Mouse (Mus musculus) regulatory T cell (primary cell): ENCODE data around the gene 0610010F05Rik.
"Not testable (repeated sequence)": the region's sequence is repeated elsewhere in the genome, so short reads cannot be mapped to it uniquely, and the experiment has no call there.

ENCODE experiments used
- in situ Hi-C: fragments of 300-600 bp; cut with MboI, MseI; formaldehyde crosslinking; loops from one replicate; pipeline ENCODE4 v1.15.1; 2025; ENCODE audit warnings: high pct_unique_total_duplicates

The 0610010F05Rik gene

GRCm38 (mm10) chr11:23632945-23633878 is at the start of gene 0610010F05Rik:
Gene 0610010F05Rik (minus strand): TSS chr11:23633639.
- in situ Hi-C loops = no loop called here

GRCm38 (mm10) chr11:23682561-23682960 is 49.1 kb upstream of the 0610010F05Rik start:
- in situ Hi-C loops = loop anchor here (5.0 kb wide), 1 partner anchor 280 kb away; no protein-coding TSS in a partner anchor

- in situ Hi-C loops = loop anchor here (5.0 kb wide), 1 partner anchor 282 kb away; no protein-coding TSS in a partner anchor
Measured at GRCm38 (mm10) chr11:23680435-23680950, 47.1 kb upstream of the 0610010F05Rik start.

- in situ Hi-C loops = loop anchor here (10.0 kb wide), 1 partner anchor 56 kb away; no protein-coding TSS in a partner anchor
Measured at GRCm38 (mm10) chr11:23679044-23679642, 45.7 kb upstream of the 0610010F05Rik start.

GRCm38 (mm10) chr11:23676100-23676499 is 42.7 kb upstream of the 0610010F05Rik start:
- in situ Hi-C loops = loop anchor here (10.0 kb wide), 1 partner anchor 59 kb away; no protein-coding TSS in a partner anchor

GRCm38 (mm10) chr11:23672256-23672749 is 38.9 kb upstream of the 0610010F05Rik start:
- in situ Hi-C loops = loop anchor here (10.0 kb wide), 1 partner anchor 62 kb away; no protein-coding TSS in a partner anchor

- in situ Hi-C loops = no loop called here
Measured at GRCm38 (mm10) chr11:23667128-23667527, 33.7 kb upstream of the 0610010F05Rik start.

GRCm38 (mm10) chr11:23666526-23666925 is 33.1 kb upstream of the 0610010F05Rik start:
- in situ Hi-C loops = no loop called here

GRCm38 (mm10) chr11:23665798-23666501 is 32.5 kb upstream of the 0610010F05Rik start, which contains the start of gene Pex13:
Gene Pex13 (minus strand): TSS chr11:23665959.
- in situ Hi-C loops = no loop called here

- in situ Hi-C loops = no loop called here
Measured at GRCm38 (mm10) chr11:23665311-23665786, 31.9 kb upstream of the 0610010F05Rik start, which contains the start of gene Pus10. Gene Pus10 (plus strand): TSS chr11:23665674.

GRCm38 (mm10) chr11:23664232-23664631 is 30.8 kb upstream of the 0610010F05Rik start:
- in situ Hi-C loops = no loop called here

GRCm38 (mm10) chr11:23657791-23658190 is 24.4 kb upstream of the 0610010F05Rik start:
- in situ Hi-C loops = no loop called here

GRCm38 (mm10) chr11:23653666-23654065 is 20.2 kb upstream of the 0610010F05Rik start:
- in situ Hi-C loops = no loop called here

GRCm38 (mm10) chr11:23647835-23648234 is 14.4 kb upstream of the 0610010F05Rik start:
- in situ Hi-C loops = no loop called here

GRCm38 (mm10) chr11:23647431-23647830 is 14.0 kb upstream of the 0610010F05Rik start:
- in situ Hi-C loops = no loop called here

- in situ Hi-C loops = no loop called here
Measured at GRCm38 (mm10) chr11:23634573-23634972, 1.1 kb upstream of the 0610010F05Rik start.

- in situ Hi-C loops = no loop called here
Measured at GRCm38 (mm10) chr11:23633879-23634215, 408 bp upstream of the 0610010F05Rik start.

GRCm38 (mm10) chr11:23630664-23631063 is 2.8 kb downstream of the 0610010F05Rik start:
- in situ Hi-C loops = no loop called here

GRCm38 (mm10) chr11:23618995-23619394 is 14.4 kb downstream of the 0610010F05Rik start:
- in situ Hi-C loops = no loop called here

- in situ Hi-C loops = no loop called here
Measured at GRCm38 (mm10) chr11:23614546-23614945, 18.9 kb downstream of the 0610010F05Rik start.

GRCm38 (mm10) chr11:23607291-23607690 is 26.1 kb downstream of the 0610010F05Rik start:
- in situ Hi-C loops = not testable (repeated sequence)
